Mouse (Mus musculus): ENCODE data around the gene B430306N03Rik. TPM values are rescaled to one million over a fixed set of nuclear protein-coding genes. Genes with fewer than 3 reads are reported as not detected.

B430306N03Rik gene
- total RNA-seq, 2 experiments from 2014 or later, result 0.17 to 0.41 TPM

DNA sequence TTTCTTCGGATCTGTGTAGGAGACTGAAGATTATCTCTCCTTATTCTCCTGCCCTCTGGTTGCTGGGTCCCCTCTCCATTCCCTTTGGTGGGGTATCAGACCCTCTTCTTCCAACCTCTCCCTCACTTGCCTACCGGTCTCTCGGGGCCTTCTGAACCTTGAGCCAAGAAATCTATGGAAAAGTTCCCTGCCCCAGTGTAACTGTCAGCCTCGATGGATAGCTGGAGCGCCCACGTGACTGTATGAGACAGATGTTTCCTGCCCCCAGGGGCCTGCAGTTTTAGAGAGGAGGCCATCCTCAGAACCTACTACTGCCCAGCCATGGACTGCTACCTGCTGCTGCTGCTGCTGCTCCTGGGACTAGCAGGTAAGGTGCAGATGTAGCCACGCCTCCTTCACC, 43.7 kb downstream of the B430306N03Rik start, which contains the start of gene Treml1:
Gene Treml1, plus strand, starts transcription at position 301 of the 400 bp plus-strand sequence.
- intact Hi-C loops (cut with DNase I), result no loop called here
- DNase-seq, result no peak

DNA sequence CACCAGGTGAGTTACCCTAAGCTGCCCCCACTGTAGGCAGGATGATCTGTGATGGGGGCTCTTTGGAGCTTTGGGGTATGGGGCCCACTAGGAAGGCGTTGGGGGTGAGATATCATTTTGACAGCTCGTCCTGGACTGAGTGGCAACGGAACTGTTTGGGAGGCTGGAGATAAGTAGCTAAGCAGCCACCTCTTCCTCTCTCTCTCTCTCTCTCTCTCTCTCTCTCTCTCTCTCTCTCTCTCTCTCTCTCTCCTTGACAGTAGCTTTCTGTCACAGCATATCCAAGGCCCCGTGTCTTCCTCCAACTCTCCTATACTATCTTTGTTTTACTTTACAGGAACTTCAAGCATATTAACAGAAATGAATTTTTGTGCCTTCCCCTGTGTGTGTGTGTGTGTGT, 44.5 kb downstream of the B430306N03Rik start:
- intact Hi-C loops (cut with DNase I), result no loop called here

DNA sequence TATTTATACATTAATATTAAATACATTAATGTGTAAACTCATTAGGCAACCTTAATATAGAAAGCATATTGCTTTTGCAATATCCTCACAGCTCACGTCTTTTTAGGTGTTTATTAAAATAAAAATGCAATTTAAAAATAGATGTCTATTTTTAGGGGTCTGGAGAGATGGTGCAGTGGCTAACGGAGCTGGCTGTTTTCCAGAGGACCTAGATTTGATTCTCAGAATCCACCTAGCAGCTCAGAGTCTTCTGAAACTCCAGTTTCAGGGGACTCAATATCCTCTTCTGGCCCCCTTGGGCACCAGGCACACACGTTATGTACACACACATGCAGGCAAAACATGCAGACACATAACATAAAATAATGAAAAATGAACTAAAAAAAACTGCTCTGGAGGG, 46.4 kb downstream of the B430306N03Rik start:
- intact Hi-C loops (cut with DNase I), result no loop called here
- DNase-seq, result no peak

More for the DNA sequence above, 44.5 kb downstream of the B430306N03Rik start:
- no peak for DNase-seq

DNA sequence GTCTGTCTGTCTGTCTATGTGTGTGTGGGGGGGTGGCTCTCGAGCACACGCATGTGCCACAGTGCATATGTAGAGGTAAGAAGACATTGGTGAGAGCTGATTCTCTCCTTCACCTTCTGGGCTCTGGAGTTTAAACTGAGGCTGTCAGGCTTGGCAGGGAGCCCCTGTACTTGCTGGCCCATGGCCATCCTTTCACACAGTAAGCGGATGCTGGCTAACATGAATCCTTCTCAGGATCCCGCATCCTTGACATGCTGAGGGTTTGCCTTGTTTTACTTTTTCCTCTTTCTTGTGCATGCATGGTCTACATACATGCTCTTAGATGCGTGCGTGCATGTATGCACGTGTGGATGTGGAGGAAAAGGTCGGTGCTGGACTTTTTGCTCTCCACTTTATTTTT, 47.0 kb downstream of the B430306N03Rik start:
- peak; percentile 39 to 66 for DNase-seq
- intact Hi-C loops (cut with DNase I), result no loop called here

DNA sequence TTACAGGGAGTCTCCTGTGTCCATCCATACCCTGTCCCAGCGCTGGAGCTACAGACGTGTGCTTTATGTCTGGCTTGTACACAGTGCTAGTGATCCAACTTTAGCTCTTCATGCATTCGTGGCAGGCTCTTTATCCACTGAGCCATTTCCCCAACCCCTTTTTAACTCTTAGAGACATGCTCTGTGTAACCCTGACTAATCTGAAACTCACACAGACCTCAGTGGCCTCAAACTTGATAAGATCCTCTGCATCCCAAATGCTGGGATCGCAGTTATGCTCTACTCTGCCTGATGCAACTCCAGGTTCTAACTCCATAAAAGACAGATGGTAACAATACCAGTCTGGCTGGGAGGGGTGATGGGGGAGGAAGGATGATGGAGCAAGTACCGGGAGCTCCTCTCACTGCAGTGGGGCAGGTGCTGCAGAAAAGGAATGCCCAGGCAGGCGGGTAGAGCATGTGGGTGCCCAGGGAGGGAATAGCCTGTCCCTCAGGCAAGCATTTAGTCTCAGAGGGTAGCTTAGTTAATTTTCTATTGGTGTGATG, 47.6 kb downstream of the B430306N03Rik start:
- no peak for DNase-seq
- intact Hi-C loops (cut with DNase I), result no loop called here

DNA sequence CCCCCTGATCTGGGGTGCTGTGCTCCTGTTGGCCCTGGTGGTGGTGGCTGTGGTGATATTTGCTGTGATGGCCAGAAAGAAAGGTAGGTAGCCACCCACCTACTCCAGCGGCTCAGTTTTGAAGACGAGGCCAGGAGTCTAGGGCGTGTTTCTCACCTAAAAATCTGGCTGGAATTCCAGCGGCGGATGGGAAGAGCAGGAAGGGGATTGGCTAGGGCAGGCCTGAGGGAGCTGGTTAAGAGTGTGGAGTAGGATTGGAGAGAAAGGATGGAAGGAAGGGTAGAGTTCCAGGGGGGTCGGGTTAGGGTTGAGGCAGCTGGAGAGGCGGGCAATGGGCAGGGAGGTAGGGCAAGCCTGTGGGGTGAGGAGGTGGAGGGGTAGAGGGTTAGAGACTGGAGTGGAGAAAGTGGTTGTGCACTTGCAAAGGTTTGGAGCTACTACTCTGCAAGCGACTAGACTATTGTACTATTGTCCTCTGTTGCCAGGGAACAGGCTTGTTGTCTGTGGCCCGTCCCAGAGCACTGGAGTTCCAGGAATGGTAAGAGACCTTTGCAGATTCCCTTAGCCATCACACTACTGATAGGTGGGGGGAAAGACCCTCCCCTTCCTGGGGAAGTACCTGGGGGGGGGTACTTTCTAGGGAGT, 49.7 kb downstream of the B430306N03Rik start:
- DNase-seq, result no peak
- intact Hi-C loops (cut with DNase I), result no loop called here

DNA sequence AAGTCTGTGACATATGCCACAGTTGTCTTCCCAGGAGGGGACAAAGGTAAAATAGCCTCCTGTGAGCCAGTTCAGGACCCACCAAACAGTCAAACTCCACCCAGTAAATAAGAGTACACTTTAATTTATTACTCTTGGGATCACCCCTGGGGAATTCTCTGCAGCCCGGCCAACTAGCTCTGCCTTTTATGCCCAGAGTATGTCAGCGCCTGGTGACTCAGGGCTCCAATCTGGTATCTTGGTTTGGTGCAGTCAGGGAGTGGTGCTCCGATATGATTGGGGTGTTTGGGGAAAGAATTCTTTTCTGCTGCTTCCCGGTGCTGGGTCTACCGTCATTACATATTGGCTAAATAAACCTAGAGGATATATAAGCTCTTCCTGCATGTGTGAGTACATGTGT, 50.9 kb downstream of the B430306N03Rik start:
- intact Hi-C loops (cut with DNase I), result no loop called here
- DNase-seq, result no peak

DNA sequence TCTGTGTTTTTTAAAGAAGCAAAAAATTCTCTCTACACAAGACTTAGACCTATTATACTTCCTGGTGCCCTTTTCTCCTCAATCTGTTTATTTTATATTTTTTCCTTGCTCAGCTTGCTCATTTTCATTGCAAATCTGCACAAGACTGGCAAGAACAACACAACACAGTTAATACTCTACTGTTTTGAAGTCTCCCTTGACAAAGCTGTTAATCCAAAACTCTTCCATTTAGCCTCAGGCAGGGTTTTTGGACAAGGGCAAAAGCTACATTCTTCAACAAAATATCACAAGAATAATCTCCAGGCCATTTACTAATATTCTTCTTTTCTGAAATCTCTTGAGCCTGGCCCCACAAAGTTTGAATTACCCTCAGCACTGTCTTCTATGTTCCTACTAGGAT, 55.7 kb downstream of the B430306N03Rik start:
- DNase-seq, result no peak
- intact Hi-C loops (cut with DNase I), result no loop called here

DNA sequence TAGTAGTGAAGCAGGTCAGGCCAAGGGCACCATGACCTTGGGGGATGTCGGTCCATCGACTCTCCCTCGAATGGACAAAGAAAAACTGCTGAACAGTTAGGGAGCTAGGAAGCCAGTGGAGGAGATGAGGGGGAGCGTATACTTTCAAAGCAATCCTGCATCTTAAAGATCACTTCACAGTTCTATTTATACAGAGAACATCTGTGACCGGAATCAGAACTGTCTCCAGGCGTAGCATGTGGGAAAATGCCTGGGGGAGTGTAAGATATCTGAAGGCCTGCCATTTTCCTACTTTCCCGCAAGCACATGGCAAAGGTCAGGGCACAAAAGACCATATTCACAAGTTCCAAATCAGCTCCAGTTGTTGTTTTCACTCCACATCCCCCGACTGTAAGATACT, 57.0 kb downstream of the B430306N03Rik start:
- DNase-seq, result no peak
- intact Hi-C loops (cut with DNase I), result no loop called here

DNA sequence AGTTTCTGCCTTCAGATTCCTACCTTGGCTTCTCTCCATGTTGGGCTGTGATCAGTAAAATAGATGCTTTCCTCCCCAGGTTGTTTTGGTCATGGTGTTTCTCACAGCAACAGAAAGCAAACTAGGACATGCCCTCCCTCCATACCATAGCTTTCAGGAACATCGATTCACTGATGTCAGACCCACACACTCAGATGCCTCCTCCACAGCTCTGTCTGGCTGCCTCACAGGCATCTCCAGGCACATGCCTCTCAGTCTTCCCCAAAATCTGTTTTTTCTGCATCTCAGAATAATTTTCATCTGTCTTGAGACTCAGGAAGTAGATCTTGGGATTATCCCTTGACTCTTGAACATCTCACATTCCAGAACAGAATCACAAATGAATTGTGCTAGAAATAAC, 60.2 kb downstream of the B430306N03Rik start:
- intact Hi-C loops (cut with DNase I), result no loop called here
- no peak for DNase-seq

Other genes with a start within 250 kb of the B430306N03Rik start
- gene 1700067P10Rik, start 226.8 kb upstream of the B430306N03Rik start, total RNA-seq (2021), result not detected
- under 1 TPM in 1 of 2 experiments, not detected in 1; 0.17 TPM for gene 9830107B12Rik, start 169.9 kb upstream of the B430306N03Rik start, total RNA-seq (2021)
- gene A530064D06Rik, start 148.9 kb upstream of the B430306N03Rik start, total RNA-seq (2021), result not detected
- gene Trem1, start 83.4 kb upstream of the B430306N03Rik start, total RNA-seq (2021), result not detected
- gene Trem3, start 68.4 kb upstream of the B430306N03Rik start, total RNA-seq (2021), result not detected
- under 1 TPM in 1 of 2 experiments, not detected in 1; 0.19 TPM for gene Treml4, start 51.8 kb upstream of the B430306N03Rik start, total RNA-seq (2021)
- gene Treml2, start 16.6 kb upstream of the B430306N03Rik start, total RNA-seq (2021), result under 1 TPM; 0.58 to 0.62 TPM
- 1 to 10 TPM; 1.5 to 2.2 TPM for gene Trem2, start 30.3 kb downstream of the B430306N03Rik start, total RNA-seq (2021)
- under 1 TPM; 0.35 to 0.36 TPM for gene Treml1, start 43.8 kb downstream of the B430306N03Rik start, total RNA-seq (2021)
- 10 to 100 TPM; 15.3 to 20.6 TPM for gene Nfya, start 93.8 kb downstream of the B430306N03Rik start, total RNA-seq (2021)
- 10 to 100 TPM; 15.8 to 16.3 TPM for gene Oard1, start 93.9 kb downstream of the B430306N03Rik start, total RNA-seq (2021)
- 100 to 1,000 TPM; 236 to 256 TPM for gene Apobec2, start 116.8 kb downstream of the B430306N03Rik start, total RNA-seq (2021)
- under 1 TPM; 0.27 to 0.64 TPM for gene Tspo2, start 135.4 kb downstream of the B430306N03Rik start, total RNA-seq (2021)
- gene Unc5cl, start 138.8 kb downstream of the B430306N03Rik start, total RNA-seq (2021), result under 1 TPM in 1 of 2 experiments, not detected in 1; 0.24 TPM